Mouse (Mus musculus) neural tube, embryonic 13.5 days (tissue): ENCODE results near the gene Parp3. TPM values are rescaled to one million over a fixed set of nuclear protein-coding genes. Genes with fewer than 3 reads are reported as not detected.
A peak's percentile ranks its signal among the peaks of the same experiment; 100 is the strongest.

ENCODE experiments used
- ATAC-seq: fragments of 200-750 bp; cut with Nextera tagmentation; 2 replicates; pipeline ENCODE4 v1.8.0; 2017; ENCODE audit warnings: low read depth, mild to moderate bottlenecking, moderate TSS enrichment, moderate library complexity
- H3K27ac ChIP-seq: fragments of 300-500 bp; sonication (generic); replicated peaks from 2 replicates; pipeline ENCODE4 v1.5.1; 2015; ENCODE audit warnings: moderate library complexity, mild to moderate bottlenecking, inconsistent platforms
- H3K27me3 ChIP-seq: fragments of 300-500 bp; sonication (generic); 2 replicates; pipeline ENCODE4 v1.6.1; 2015; ENCODE audit warnings: mild to moderate bottlenecking, inconsistent platforms
- H3K36me3 ChIP-seq: fragments of 300-500 bp; sonication (generic); 2 replicates; pipeline ENCODE4 v1.6.1; 2015; ENCODE audit warnings: mild to moderate bottlenecking, inconsistent platforms
- H3K4me1 ChIP-seq: fragments of 300-500 bp; sonication (generic); replicated peaks from 2 replicates; pipeline ENCODE4 v1.6.1; 2015; ENCODE audit warnings: inconsistent platforms
- H3K4me2 ChIP-seq: fragments of 300-500 bp; sonication (generic); 2 replicates; pipeline ENCODE4 v1.6.1; 2015; ENCODE audit warnings: inconsistent platforms, mild to moderate bottlenecking, moderate library complexity
- H3K4me3 ChIP-seq: fragments of 300-500 bp; sonication (generic); 2 replicates; pipeline ENCODE4 v1.5.1; 2015; ENCODE audit warnings: mild to moderate bottlenecking, inconsistent platforms
- H3K9ac ChIP-seq: fragments of 300-500 bp; sonication (generic); 2 replicates; pipeline ENCODE4 v1.6.1; 2015; ENCODE audit warnings: moderate library complexity, mild to moderate bottlenecking, inconsistent platforms
- H3K9me3 ChIP-seq: fragments of 300-500 bp; sonication (generic); 2 replicates; pipeline ENCODE4 v1.6.1; 2016; ENCODE audit warnings: inconsistent platforms
- WGBS: fragments of 180-500 bp; shearing (Covaris S2); methylation state at CpG from one replicate; pipeline ENCODE4 v1.1.7; 2015; 5-methylcytosine and 5-hydroxymethylcytosine counted together
- polyA plus RNA-seq: library from polyadenylated mRNA; unstranded; fragments of >200 nt; fragmentation: Nextera tagmentation; extraction: Ambion mirVana; gene quantifications from 2 replicates; pipeline ENCODE4 v1.2.1, GENCODE M21; 2015

Gene Parp3
- polyA plus RNA-seq, 1 experiment from 2014 or later, result 1.3 TPM

DNA sequence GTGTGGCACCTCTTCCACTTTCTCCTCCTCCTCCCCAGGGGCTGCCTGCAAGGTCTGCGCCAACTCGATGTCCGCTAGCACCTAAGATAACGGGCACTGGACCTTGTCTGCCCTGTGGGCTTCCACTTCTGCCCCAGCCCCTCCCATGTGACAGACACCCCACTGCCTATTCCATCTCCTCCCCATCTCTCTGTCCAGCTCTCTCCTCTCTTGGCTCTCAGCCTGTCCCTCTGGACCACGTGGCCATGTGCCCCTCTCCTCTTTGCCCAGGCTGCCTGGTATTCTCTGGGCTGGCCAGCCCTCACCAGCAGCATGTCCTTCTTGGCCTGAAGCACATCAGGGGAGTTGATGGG is 3.0 kb downstream of the Parp3 start:
- H3K27me3 ChIP-seq, result no peaks in the 10 kb centered on the region
- WGBS, result 78% methylated on average over 5 of the region's 5 CpGs

DNA sequence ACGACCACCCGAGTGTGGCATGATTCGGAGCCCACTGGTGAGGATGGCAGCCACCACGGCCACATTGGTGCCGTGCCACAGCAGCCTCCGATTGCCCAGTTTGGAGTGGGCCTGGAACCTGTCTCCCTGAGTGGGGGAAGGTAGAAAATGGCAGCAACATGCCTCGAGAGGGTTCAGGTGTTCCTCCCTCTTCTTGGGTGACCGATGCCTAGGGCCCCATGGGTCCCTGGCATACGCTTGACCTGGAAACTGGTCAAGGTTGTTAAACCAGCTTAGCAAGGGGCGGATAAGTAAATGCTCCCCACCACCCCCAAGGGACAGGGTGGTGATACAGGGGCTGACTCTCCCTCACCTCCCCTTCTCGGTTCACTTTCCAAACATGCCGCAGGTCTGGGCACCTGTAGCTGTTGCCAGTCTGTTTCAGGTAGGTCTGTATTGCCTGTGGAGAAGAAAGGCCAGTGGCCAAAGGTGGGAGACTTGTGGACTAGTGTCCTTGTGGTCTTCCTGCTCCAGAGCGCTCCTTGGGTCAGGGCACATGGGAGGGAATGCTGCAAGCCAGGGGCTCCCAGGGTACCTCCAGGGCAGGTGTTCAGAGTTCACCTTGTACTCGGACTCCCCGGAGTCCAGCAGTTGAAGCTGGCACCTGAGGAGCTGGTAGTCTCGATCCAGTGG is 3.5 kb downstream of the Parp3 start:
- Histone ChIP-seq H3K9ac (no peak overlapping the region), H3K27ac (no peak overlapping the region), H3K27me3 (no peaks in the 10 kb centered on the region), H3K4me2 (no peak overlapping the region), H3K4me1 (peaks cover 37% of the 10 kb centered on the region), H3K9me3 (no peaks in the 10 kb centered on the region), H3K36me3 (no peaks in the 10 kb centered on the region), H3K4me3 (no peak overlapping the region)
- ATAC-seq, result no peak
- WGBS, result 93% methylated on average over 16 of the region's 16 CpGs

More for the DNA sequence above, 3.0 kb downstream of the Parp3 start:
- H3K9me3 ChIP-seq, result no peaks in the 10 kb centered on the region
- ATAC-seq, result no peak
- no peaks in the 10 kb centered on the region for H3K36me3 ChIP-seq
- H3K9ac ChIP-seq, result no peak overlapping the region
- peaks cover 42% of the 10 kb centered on the region for H3K4me1 ChIP-seq
- H3K4me3 ChIP-seq, result no peak overlapping the region
- H3K4me2 ChIP-seq, result no peak overlapping the region
- H3K27ac ChIP-seq, result no peak overlapping the region

- Histone ChIP-seq H3K9me3 (no peaks in the 10 kb centered on the region), H3K27me3 (no peaks in the 10 kb centered on the region), H3K27ac (no peak overlapping the region), H3K4me3 (no peak overlapping the region), H3K9ac (no peak overlapping the region), H3K4me1 (peaks cover 28% of the 10 kb centered on the region), H3K36me3 (no peaks in the 10 kb centered on the region), H3K4me2 (no peak overlapping the region)
- no peak for ATAC-seq
- WGBS, result 69% methylated on average over 4 of the region's 4 CpGs
Measured at GRCm38 (mm10) chr9:106472321-106472720, 4.4 kb downstream of the Parp3 start.

DNA sequence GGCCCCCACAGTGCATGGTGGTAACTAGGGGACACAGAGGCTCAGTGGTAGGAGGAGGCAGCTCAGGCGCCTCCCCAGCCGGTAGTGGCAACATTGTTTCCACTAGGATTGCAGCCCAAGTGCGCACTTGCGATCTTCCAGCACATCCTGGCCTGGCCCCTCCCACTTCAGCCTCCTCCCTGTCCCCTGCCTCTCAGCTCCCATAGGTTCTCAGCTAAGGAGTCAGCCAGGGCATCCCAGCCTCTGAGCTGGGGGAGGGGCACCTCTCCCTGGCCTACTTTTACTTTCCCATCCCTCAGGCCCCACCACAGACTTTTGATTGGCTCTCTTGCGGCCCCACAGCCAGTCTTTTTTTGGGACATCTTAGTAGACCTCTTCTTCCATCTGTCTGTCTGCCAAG is 4.9 kb downstream of the Parp3 start:
- WGBS, result 12% methylated on average over 5 of the region's 5 CpGs
- Histone ChIP-seq H3K9me3 (no peaks in the 10 kb centered on the region), H3K4me2 (no peak overlapping the region), H3K9ac (no peak overlapping the region), H3K4me3 (no peak overlapping the region), H3K36me3 (no peaks in the 10 kb centered on the region), H3K4me1 (peaks cover 28% of the 10 kb centered on the region), H3K27ac (no peak overlapping the region), H3K27me3 (no peaks in the 10 kb centered on the region)
- ATAC-seq, result no peak

DNA sequence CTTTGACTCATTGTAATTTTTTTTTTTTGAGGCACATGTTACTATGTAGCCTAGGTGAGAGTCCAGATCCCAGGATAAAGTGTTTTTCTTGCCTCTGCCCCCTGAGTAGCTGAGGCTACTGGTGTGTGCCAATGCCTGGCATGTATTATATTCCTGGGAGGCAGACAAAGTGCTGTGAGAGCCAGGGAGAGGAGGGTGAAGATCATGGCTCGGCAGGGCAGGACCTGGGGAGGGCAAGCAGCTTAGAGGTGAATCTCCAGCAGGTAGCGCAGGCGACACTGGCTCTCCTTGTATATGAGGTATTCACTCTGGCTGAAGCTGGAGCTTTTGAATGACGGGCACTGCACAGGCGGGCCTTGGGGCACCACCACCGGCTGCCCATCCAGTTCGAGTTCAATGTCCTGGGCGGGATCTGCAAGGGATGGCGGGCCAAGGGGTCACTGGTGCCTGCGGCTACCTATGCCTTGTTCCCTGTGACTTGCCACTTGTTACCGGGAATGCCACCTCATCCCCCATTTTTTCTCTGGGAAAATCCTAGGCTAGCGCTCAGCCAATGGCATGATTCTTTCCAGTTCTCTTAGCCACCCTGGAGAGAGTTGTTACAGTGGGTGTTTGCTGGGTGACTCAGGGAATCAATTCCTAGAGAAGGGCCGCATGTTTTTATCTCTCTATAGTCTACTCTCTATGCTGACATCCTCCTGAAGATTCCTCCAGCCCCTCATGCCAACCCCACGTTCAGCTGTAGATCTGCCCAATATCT is 5.6 kb downstream of the Parp3 start:
- WGBS, result 72% methylated on average over 14 of the region's 14 CpGs
- Histone ChIP-seq H3K27me3 (no peaks in the 10 kb centered on the region), H3K4me1 (peaks cover 22% of the 10 kb centered on the region), H3K4me3 (no peak overlapping the region), H3K27ac (no peak overlapping the region), H3K9me3 (no peaks in the 10 kb centered on the region), H3K9ac (0 out of 2 replicates have a peak overlapping the region, but pooled peaks have one; percentile 17), H3K4me2 (no peak overlapping the region), H3K36me3 (no peaks in the 10 kb centered on the region)
- ATAC-seq, result no peak

DNA sequence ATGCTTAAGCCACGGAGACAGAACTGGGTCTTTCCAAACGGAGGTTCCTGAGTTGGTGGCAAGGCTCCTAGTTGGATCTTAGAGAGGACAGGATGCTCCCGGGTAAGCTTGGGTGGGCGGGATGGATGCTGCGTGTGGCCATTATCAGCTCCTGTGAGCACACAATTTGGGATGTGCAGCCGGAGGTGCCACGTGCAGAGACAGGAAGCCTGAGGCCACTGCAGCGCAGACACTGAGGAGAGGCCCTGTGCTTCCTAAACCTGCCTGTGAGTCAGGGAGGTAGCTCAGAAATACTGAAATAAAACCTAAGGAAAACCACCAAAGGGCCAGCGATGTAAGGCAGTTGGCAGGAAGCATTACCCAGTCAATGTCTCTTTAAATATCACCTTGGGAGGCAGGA is 7.0 kb downstream of the Parp3 start:
- Histone ChIP-seq H3K4me2 (no peak overlapping the region), H3K9ac (no peak overlapping the region)
- 71% methylated on average over 9 of the region's 9 CpGs for WGBS

GRCm38 (mm10) chr9:106469317-106469716 is 7.4 kb downstream of the Parp3 start:
- H3K9ac ChIP-seq, result no peak overlapping the region
- no peaks in the 10 kb centered on the region for H3K9me3 ChIP-seq
- H3K27me3 ChIP-seq, result no peaks in the 10 kb centered on the region
- peaks cover 31% of the 10 kb centered on the region for H3K4me1 ChIP-seq
- 74% methylated on average over 6 of the region's 6 CpGs for WGBS
- ATAC-seq, result no peak
- no peak overlapping the region for H3K4me2 ChIP-seq
- H3K36me3 ChIP-seq, result 0 out of 2 replicates have a peak, but pooled peaks cover 2% of the 10 kb centered on the region
- no peak overlapping the region for H3K4me3 ChIP-seq
- no peak overlapping the region for H3K27ac ChIP-seq

More for the DNA sequence above, 7.0 kb downstream of the Parp3 start:
- H3K36me3 ChIP-seq, result no peaks in the 10 kb centered on the region
- peaks cover 31% of the 10 kb centered on the region for H3K4me1 ChIP-seq
- no peak overlapping the region for H3K4me3 ChIP-seq
- ATAC-seq, result no peak
- H3K27ac ChIP-seq, result no peak overlapping the region
- H3K9me3 ChIP-seq, result no peaks in the 10 kb centered on the region
- no peaks in the 10 kb centered on the region for H3K27me3 ChIP-seq

DNA sequence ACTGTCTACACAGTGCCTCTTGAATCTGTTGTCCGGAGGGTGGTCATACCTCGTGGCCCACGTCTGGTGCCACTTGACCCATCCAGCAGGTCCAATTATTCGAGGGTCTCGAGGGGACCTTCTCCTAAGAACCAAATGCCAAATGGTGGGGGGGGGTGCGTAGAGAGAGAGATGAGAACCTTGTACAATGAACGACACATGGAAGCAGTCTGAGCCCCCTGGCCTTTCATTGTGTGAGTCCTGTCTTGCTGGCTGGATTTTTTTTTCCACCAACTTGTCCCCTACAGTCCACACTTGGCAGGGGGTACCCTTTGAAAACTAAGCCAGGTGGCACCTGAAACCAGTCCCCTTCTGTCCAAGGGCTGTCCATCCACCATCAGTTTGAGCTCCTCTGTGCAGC is 9.0 kb downstream of the Parp3 start:
- H3K9ac ChIP-seq, result no peak overlapping the region
- no peak overlapping the region for H3K4me3 ChIP-seq
- peaks cover 15% of the 10 kb centered on the region for H3K36me3 ChIP-seq
- no peak for ATAC-seq
- WGBS, result 84% methylated on average over 7 of the region's 7 CpGs
- no peak overlapping the region for H3K4me2 ChIP-seq
- H3K4me1 ChIP-seq, result peaks cover 35% of the 10 kb centered on the region
- H3K27me3 ChIP-seq, result 0 out of 2 replicates have a peak, but pooled peaks cover 6% of the 10 kb centered on the region
- H3K27ac ChIP-seq, result no peak overlapping the region
- no peaks in the 10 kb centered on the region for H3K9me3 ChIP-seq

- Histone ChIP-seq H3K9ac (no peak overlapping the region), H3K27me3 (0 out of 2 replicates have a peak, but pooled peaks cover 6% of the 10 kb centered on the region), H3K4me3 (no peak overlapping the region), H3K4me2 (no peak overlapping the region), H3K27ac (no peak overlapping the region), H3K36me3 (peaks cover 25% of the 10 kb centered on the region), H3K9me3 (no peaks in the 10 kb centered on the region), H3K4me1 (peaks cover 30% of the 10 kb centered on the region)
- WGBS, result 88% methylated on average over 6 of the region's 6 CpGs
- no peak for ATAC-seq
Measured at GRCm38 (mm10) chr9:106466721-106467120, 10.0 kb downstream of the Parp3 start.

- Histone ChIP-seq H3K4me3 (peak within 1 kb of the TSS; percentile 51), H3K36me3 (peaks cover 34% of the 10 kb centered on the region), H3K4me1 (peaks cover 28% of the 10 kb centered on the region), H3K27me3 (0 out of 2 replicates have a peak, but pooled peaks cover 6% of the 10 kb centered on the region), H3K4me2 (peak within 1 kb of the TSS; percentile 89), H3K9me3 (no peaks in the 10 kb centered on the region), H3K9ac (peak within 1 kb of the TSS; percentile 82), H3K27ac (peak within 1 kb of the TSS; percentile 90)
- ATAC-seq, result peak; percentile 64
- WGBS, result 23% methylated on average over 26 of the region's 26 CpGs
Measured at GRCm38 (mm10) chr9:106465571-106466200, 11.1 kb downstream of the Parp3 start, which contains the start of gene Gpr62. TSS of gene Gpr62 (minus strand) at chr9:106465938.

DNA sequence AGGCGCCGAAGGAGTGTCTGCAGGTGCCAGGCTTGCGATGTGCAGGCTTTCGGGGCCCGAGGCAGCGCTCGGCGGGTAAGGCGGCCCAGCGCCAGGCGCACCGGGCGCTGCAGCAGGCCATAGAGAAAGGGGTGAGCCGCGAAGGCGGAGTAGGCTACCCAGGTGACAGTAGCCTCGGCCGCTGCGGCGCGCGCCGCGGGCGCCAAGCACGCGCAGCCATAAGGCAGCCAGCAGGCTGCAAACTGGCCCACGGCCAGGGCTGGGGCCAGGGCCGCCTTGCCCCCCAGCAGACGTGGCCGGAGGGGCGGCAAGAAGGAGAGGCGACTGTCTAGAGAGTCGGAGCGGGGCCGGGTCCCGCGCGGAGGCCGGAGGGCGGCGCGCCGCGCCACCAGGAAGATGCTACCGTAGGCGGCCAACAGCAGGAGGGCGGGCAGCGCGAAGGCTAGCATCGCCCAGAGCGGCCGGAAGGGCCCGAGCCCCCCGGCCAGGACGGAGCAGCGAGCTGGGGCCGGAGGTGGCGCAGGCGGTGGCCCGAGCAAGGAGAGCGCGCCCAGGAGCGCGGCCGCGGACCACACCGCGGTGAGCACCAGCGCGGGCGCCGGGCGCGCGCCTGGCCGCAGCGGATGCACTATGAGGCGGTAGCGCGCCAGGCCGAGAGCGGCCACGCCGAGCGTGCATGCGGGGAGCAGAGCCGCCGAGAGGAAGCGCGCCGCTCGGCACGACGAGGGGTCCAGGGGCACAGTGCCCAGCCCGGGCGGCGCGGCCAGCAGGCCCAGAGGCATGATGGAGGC is 11.8 kb downstream of the Parp3 start:
- peak overlapping the region; percentile 82 for H3K9ac ChIP-seq
- H3K9me3 ChIP-seq, result no peaks in the 10 kb centered on the region
- WGBS, result 1% methylated on average over 98 of the region's 99 CpGs
- peak overlapping the region; percentile 51 for H3K4me3 ChIP-seq
- peak overlapping the region; percentile 89 for H3K4me2 ChIP-seq
- peak; percentile 80 for ATAC-seq
- H3K27me3 ChIP-seq, result 0 out of 2 replicates have a peak, but pooled peaks cover 6% of the 10 kb centered on the region
- peaks cover 35% of the 10 kb centered on the region for H3K4me1 ChIP-seq
- H3K36me3 ChIP-seq, result peaks cover 42% of the 10 kb centered on the region
- H3K27ac ChIP-seq, result peak overlapping the region; percentile 90
